Mouse (Mus musculus) ES-E14 (cell line): ENCODE measurements at regions not wholly inside any gene's neighbourhood (a gene's known extent, or its start where the extent isn't known, plus 50 kb on each side); places are given as distances from the start of the nearest gene placed in this dataset.
"Not testable (repeated sequence)": the region's sequence is repeated elsewhere in the genome, so short reads cannot be mapped to it uniquely, and the experiment has no call there.

Experiments
- DNase-seq: peaks from one replicate; pipeline ENCODE4 v3.0.0-alpha.2; 2013; ENCODE audit warnings: low read depth, low spot score
- H3K27ac ChIP-seq: 2 replicates; pipeline ENCODE4 v1.5.1; 2012; ENCODE audit warnings: low read depth, mild to moderate bottlenecking, low read length, moderate library complexity, mixed read lengths; ENCODE audit not compliant: poor library complexity, insufficient read depth, severe bottlenecking
- H3K36me3 ChIP-seq: 2 replicates; pipeline ENCODE4 v1.6.1; 2012; ENCODE audit warnings: mild to moderate bottlenecking, low read length, moderate library complexity, mixed read lengths; ENCODE audit not compliant: control insufficient read depth, poor library complexity, insufficient read depth, severe bottlenecking
- H3K4me1 ChIP-seq, 2 experiments: fragments of 150-350 bp in 1 of 2; sonication (generic) in 1 of 2; 2 replicates each; pipeline ENCODE4 v1.6.1; 2012; ENCODE audit warnings: low read length in 2 of 2, mild to moderate bottlenecking in 1 of 2, mixed read lengths in 1 of 2; ENCODE audit not compliant: control insufficient read depth in 2 of 2, insufficient read depth in 2 of 2, poor library complexity in 1 of 2
- H3K4me3 ChIP-seq, 2 experiments: fragments of 150-350 bp in 1 of 2; sonication (generic) in 1 of 2; 2 replicates each; pipeline ENCODE4 v1.5.1; 2012; ENCODE audit warnings: low read length in 2 of 2, low read depth in 1 of 2, mild to moderate bottlenecking in 1 of 2, mixed read lengths in 1 of 2; ENCODE audit not compliant: insufficient read depth in 1 of 2, poor library complexity in 1 of 2, severe bottlenecking in 1 of 2
- H3K9ac ChIP-seq: 2 replicates; pipeline ENCODE4 v1.6.1; 2012; ENCODE audit warnings: low read depth, mild to moderate bottlenecking, low read length, mixed read lengths; ENCODE audit not compliant: poor library complexity, insufficient read depth, severe bottlenecking
- H3K9me3 ChIP-seq: fragments of 150-350 bp; sonication (generic); 2 replicates; pipeline ENCODE4 v1.6.1; 2012; ENCODE audit warnings: low read depth, mild to moderate bottlenecking, low read length; ENCODE audit not compliant: control insufficient read depth, insufficient read depth
- CHD2 ChIP-seq: IDR thresholded peaks from 2 replicates; pipeline ENCODE4 v1.6.1; 2014; ENCODE audit warnings: mild to moderate bottlenecking, low read depth, low read length, inconsistent platforms
- HCFC1 ChIP-seq: IDR thresholded peaks from 2 replicates; pipeline ENCODE4 v1.6.1; 2012; ENCODE audit warnings: low read length, inconsistent platforms, borderline replicate concordance; ENCODE audit not compliant: insufficient read depth
- MAFK ChIP-seq: IDR thresholded peaks from 2 replicates; pipeline ENCODE4 v1.6.1; 2014; ENCODE audit warnings: mild to moderate bottlenecking, low read depth, low read length, inconsistent platforms; ENCODE audit not compliant: insufficient read depth
- ZC3H11A ChIP-seq: IDR thresholded peaks from 2 replicates; pipeline ENCODE4 v1.6.1; 2012; ENCODE audit warnings: low read depth, mild to moderate bottlenecking, inconsistent platforms, low read length, borderline replicate concordance
- ZNF384 ChIP-seq: IDR thresholded peaks from 2 replicates; pipeline ENCODE4 v1.6.1; 2012; ENCODE audit warnings: low read depth, low read length, inconsistent platforms
- in situ Hi-C, 2 experiments: fragments of 600-800 bp; cut with MboI; formaldehyde crosslinking; loops; one replicate each; pipeline ENCODE4 v1.15.1; 2025; ENCODE audit warnings: low sequenced_read_pairs in 2 of 2, inconsistent platforms in 1 of 2; ENCODE audit not compliant: unreplicated experiment in 2 of 2

DNA sequence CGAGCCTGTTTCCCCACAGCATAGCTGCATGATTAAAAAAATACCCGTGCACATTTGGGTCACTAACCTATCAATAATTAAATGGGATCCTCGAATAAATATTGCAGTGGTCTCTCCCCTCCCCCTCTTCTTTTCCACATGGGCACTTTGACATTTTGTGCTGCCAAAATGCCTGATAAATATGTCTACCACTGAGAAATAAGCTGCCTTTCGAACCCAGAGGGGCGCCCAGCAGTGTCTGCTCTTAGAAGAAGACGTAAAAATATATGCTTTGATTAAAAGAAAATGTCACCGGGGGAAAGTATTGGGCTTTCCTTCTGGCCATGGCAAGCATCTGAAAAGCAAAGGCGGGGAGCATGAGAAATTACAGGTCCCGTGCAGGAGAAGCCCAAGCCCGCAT is 152.6 kb upstream of the Frmd4a start:
- H3K9me3 ChIP-seq, result no peaks in the 10 kb centered on the region
- in situ Hi-C loops, result no loop called here
- no peak overlapping the region for H3K27ac ChIP-seq
- H3K4me3 ChIP-seq, result no peak overlapping the region
- H3K4me1 ChIP-seq, result no peaks in the 10 kb centered on the region
- TF ChIP-seq ZC3H11A (no peak), CHD2 (no peak), HCFC1 (no peak), ZNF384 (no peak), MAFK (no peak)
- no peaks in the 10 kb centered on the region for H3K36me3 ChIP-seq
- no peak for DNase-seq
- no peak overlapping the region for H3K9ac ChIP-seq

DNA sequence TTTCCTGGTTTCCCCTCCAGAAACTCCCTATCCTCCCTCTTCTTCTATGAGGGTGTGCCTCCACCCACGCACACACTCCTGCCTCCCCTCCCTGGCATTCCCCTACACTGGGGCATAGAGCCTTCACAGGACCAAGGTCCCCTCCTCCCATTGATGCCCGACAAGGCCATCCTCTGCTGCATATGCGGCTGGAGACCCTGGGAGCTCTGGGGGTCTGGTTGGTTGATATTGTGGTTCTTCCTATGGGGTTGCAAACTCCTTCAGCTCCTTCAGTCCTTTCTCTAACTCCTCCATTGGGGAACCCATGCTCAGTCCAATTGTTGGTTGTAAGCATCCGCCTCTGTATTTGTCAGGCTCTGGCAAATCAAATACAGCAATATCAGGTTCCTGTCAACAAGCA is 150.8 kb upstream of the Frmd4a start:
- H3K36me3 ChIP-seq, H3K27ac ChIP-seq, H3K4me1 ChIP-seq, H3K4me3 ChIP-seq, DNase-seq, in situ Hi-C loops, H3K9ac ChIP-seq, H3K9me3 ChIP-seq: not testable (repeated sequence)

DNA sequence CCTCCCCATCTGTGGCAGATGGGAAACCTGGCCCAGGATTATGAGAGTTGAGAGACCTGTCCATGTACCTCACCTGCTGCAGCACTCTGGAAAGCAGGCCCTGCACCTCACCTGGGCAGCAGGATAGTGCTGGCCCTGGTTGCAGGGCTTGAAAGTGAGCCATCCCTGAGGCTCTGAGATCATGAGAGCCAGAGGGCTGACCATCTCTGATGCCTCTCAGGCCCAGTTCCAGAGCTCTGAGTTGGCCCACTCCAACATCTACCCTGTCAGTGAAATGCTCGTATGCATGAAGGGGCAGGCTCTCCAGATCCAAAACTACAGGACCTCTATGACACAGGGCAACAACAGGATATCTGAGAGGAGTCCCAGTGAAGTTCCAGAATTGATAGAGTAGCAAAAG is 147.8 kb upstream of the Frmd4a start:
- Histone ChIP-seq H3K4me3 (no peak overlapping the region), H3K9ac (no peak overlapping the region), H3K9me3 (no peaks in the 10 kb centered on the region), H3K27ac (no peak overlapping the region), H3K36me3 (no peaks in the 10 kb centered on the region), H3K4me1 (no peaks in the 10 kb centered on the region)
- no peak for DNase-seq
- in situ Hi-C loops, result no loop called here
- no peak for TF ChIP-seq CHD2
- no peak for TF ChIP-seq ZC3H11A
- no peak for TF ChIP-seq ZNF384
- no peak for TF ChIP-seq MAFK
- no peak for TF ChIP-seq HCFC1

DNA sequence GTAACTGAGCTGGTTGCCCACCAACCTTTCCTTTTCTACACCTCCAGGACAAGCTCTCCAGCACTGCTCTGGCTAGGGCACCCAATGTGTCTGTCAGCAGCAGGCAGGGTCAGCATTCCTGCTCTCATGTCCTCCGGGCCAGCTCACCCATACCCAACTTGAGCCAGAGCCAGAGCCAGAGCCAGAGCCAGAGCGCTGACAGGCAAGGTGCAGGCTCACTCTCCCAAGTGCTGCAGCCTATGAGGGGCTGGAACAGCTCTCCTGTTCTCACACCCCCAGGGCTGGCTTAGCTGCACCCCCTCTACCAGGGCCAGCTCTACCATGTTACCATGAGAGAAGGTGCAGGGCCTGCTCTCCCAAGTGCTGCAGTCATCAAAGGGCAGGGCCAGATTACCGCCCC is 145.8 kb upstream of the Frmd4a start:
- no peaks in the 10 kb centered on the region for H3K4me1 ChIP-seq
- in situ Hi-C loops, result no loop called here
- no peaks in the 10 kb centered on the region for H3K36me3 ChIP-seq
- no peaks in the 10 kb centered on the region for H3K9me3 ChIP-seq
- H3K4me3 ChIP-seq, result no peak overlapping the region
- no peak for TF ChIP-seq CHD2
- TF ChIP-seq ZC3H11A, result no peak
- TF ChIP-seq MAFK, result no peak
- TF ChIP-seq HCFC1, result no peak
- no peak for TF ChIP-seq ZNF384
- H3K9ac ChIP-seq, result no peak overlapping the region
- H3K27ac ChIP-seq, result no peak overlapping the region
- DNase-seq, result no peak

DNA sequence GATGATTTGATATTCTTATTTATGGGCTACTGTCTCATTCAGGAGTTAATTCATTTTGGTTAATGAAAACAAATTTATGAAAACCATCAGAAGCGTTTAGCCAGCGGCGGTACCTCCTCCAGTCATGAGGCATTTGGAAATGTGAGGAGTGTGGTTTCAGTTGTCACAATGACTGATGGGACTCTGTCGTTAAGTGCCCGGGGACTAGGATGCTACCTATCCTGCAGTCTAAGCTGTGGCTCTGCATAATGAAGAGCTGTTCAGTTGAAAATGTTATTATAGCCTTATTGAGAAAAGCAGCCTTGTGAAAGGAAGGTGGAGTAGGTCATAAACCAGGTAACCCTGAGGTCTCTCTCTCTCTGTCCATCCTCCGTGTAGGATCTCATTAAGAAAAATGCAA is 130.5 kb upstream of the Frmd4a start:
- Histone ChIP-seq H3K4me3 (no peak overlapping the region), H3K4me1 (no peaks in the 10 kb centered on the region), H3K36me3 (no peaks in the 10 kb centered on the region), H3K9ac (no peak overlapping the region), H3K27ac (no peak overlapping the region), H3K9me3 (no peaks in the 10 kb centered on the region)
- in situ Hi-C loops, result no loop called here
- no peak for DNase-seq
- TF ChIP-seq HCFC1 (no peak), MAFK (no peak), ZNF384 (no peak), CHD2 (no peak), ZC3H11A (no peak)
